Mouse (Mus musculus) thymus, adult 18-20 months (tissue): ENCODE measurements around the gene Thoc5.
A peak's percentile ranks its signal among the peaks of the same experiment; 100 is the strongest.

ENCODE experiments used
- DNase-seq, 2 experiments: peaks; one replicate each; pipeline ENCODE4 v3.0.0; 2022; ENCODE audit warnings: mixed read lengths in 2 of 2

Thoc5 gene

GRCm38 (mm10) chr11:4975623-4976022 lies 80.5 kb downstream of the Thoc5 start:
- peak; percentile 32 to 37 for DNase-seq
